Mouse (Mus musculus) embryo, embryonic 10.5 days (tissue): ENCODE measurements at regions not wholly inside any gene's neighbourhood (a gene's known extent, or its start where the extent isn't known, plus 50 kb on each side); places are given as distances from the start of the nearest gene placed in this dataset.

ENCODE experiments used
- DNase-seq: peaks from one replicate; pipeline ENCODE4 v3.0.0-alpha.2; 2015; ENCODE audit warnings: low spot score

- peak; percentile 65 for DNase-seq
These were observed 649.3 kb upstream of the Arrdc4 start for GRCm38 (mm10) chr7:69398299-69398698.

GRCm38 (mm10) chr7:69396868-69397267 is 647.8 kb upstream of the Arrdc4 start:
- DNase-seq, result no peak
